ENCODE assay signal across 8 mouse cellular contexts in the genomic region with DNA sequence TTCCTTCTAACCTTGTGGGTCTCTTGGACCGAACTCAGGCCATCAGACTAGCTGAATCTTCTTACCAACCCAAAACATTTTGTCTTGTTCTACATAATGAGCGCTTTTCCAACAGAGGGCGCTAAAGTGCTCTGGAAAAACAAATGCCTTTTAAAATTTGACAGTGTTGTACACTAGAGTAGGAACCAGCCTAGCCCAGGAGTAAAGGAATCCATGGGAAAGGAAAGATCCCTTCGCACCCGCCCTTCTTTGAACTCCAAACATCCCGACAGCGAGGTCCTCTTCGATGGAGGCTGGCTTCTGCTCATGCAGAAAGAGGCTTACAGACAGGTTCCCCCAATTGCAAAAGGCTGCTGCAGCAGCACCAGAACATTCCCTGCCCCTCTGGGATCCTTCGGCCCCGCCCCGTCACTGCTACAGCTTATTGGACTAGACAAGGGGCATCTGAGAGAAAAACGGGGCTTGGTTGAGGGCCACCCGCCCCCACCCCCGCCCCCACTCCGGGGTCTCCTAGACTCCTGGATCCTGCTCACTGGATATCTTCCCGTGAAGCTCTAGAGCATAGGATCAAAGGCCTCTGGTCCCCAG. TPM values are rescaled to one million over a fixed set of nuclear protein-coding genes. Genes with fewer than 3 reads are reported as not detected.
A peak's percentile ranks its signal among the peaks of the same experiment; 100 is the strongest.
DNase-seq lines count a peak whose midpoint lies in the region; ATAC-seq and TF ChIP-seq lines count a peak whose summit lies in the region.
"Had no signal": no experiment of that assay in that cellular context is flagged by ENCODE, and none has a peak within 500 bp of the region (broad histone marks: within the 10 kb centered on the region; RNA-seq: fewer than 3 reads in every experiment).

No protein-coding gene starts in this region.

- no peak overlapping the region for H3K27ac ChIP-seq in MEL (ENCODE audit: control insufficient read depth, low read depth, low read length)
- H3K27ac ChIP-seq in forebrain, embryonic 12.5 days, result no peak overlapping the region
- no peak overlapping the region for H3K27ac ChIP-seq in hindbrain, embryonic 10.5 days
- no peak overlapping the region for H3K27ac ChIP-seq in small intestine, adult 2 months (ENCODE audit: insufficient read depth, low read depth, low read length)

- H3K36me3 ChIP-seq in MEL (ENCODE audit: control insufficient read depth in 1 of 2, insufficient read depth in 2 of 2, low read length in 2 of 2), result peaks cover 0 to 10% of the 10 kb centered on the region in 2 experiments; a peak in 2 of 4 replicates
- no peaks in the 10 kb centered on the region for H3K36me3 ChIP-seq in forebrain, embryonic 12.5 days (replicated peaks)
- no peaks in the 10 kb centered on the region for H3K36me3 ChIP-seq in hindbrain, embryonic 10.5 days
- no peaks in the 10 kb centered on the region for H3K36me3 ChIP-seq in small intestine, adult 2 months (ENCODE audit: control insufficient read depth, insufficient read depth, low read length)

- peak; percentile 90 for DNase-seq in MEL (ENCODE audit: low read depth, low spot score)
- peak; percentile 93 for DNase-seq in brain, embryonic 14.5 days (ENCODE audit: low read depth)
- DNase-seq in hindbrain, embryonic 10.5 days (ENCODE audit: low spot score), result peak; percentile 58
- peak; percentile 86 for DNase-seq in layer of hippocampus, adult 9-10 months (ENCODE audit: low spot score)
- peak; percentile 94 for DNase-seq in lung, postnatal 36 days

- H3K4me1 ChIP-seq in MEL (ENCODE audit: control insufficient read depth in 1 of 2, insufficient read depth in 2 of 2, low read length in 2 of 2), result peaks cover 8 to 25% of the 10 kb centered on the region in 2 experiments; a peak in 3 of 4 replicates
- H3K4me1 ChIP-seq in forebrain, embryonic 12.5 days, result peaks cover 18% of the 10 kb centered on the region
- peaks cover 26% of the 10 kb centered on the region for H3K4me1 ChIP-seq in hindbrain, embryonic 10.5 days (replicated peaks)
- peaks cover 5% of the 10 kb centered on the region for H3K4me1 ChIP-seq in small intestine, adult 2 months (ENCODE audit: control insufficient read depth, insufficient read depth, insufficient read length, low read length)

- 27% methylated on average over 16 of the region's 16 CpGs for WGBS in forebrain, embryonic 12.5 days
- 35% methylated on average over 16 of the region's 16 CpGs for WGBS in hindbrain, embryonic 10.5 days
- WGBS in small intestine, adult 2 months, result 29% methylated on average over 16 of the region's 16 CpGs

- no peak for TF ChIP-seq POLR2A in MEL (IDR thresholded peaks at IDR 0.05; ENCODE audit: control insufficient read depth in 1 of 2, insufficient read depth in 1 of 2, low read depth in 1 of 2, low read length in 2 of 2, poor library complexity in 1 of 2)
- TF ChIP-seq POLR2A in brain, embryonic 14.5 days (IDR thresholded peaks at IDR 0.05; ENCODE audit: borderline replicate concordance, extremely low read depth, insufficient read depth, insufficient read length, poor library complexity, severe bottlenecking), result no peak
- TF ChIP-seq POLR2A in small intestine, adult 2 months (IDR thresholded peaks at IDR 0.05; ENCODE audit: low read depth, low read length), result no peak

- no peaks in the 10 kb centered on the region for H3K27me3 ChIP-seq in MEL (ENCODE audit: control insufficient read depth in 1 of 2, insufficient read depth in 2 of 2, low read length in 2 of 2)
- peaks cover 33% of the 10 kb centered on the region for H3K27me3 ChIP-seq in forebrain, embryonic 12.5 days
- peaks cover 27% of the 10 kb centered on the region for H3K27me3 ChIP-seq in hindbrain, embryonic 10.5 days (ENCODE audit: insufficient read depth, poor library complexity, severe bottlenecking)
- no peaks in the 10 kb centered on the region for H3K27me3 ChIP-seq in small intestine, adult 2 months (ENCODE audit: control insufficient read depth, insufficient read depth, low read length)

- H3K4me3 ChIP-seq in MEL (ENCODE audit: control insufficient read depth in 1 of 2, insufficient read depth in 1 of 2, low read depth in 2 of 2, low read length in 2 of 2), result peak overlapping the region in 1 of 2 experiments; percentile 3; a peak in 2 of 4 replicates
- H3K4me3 ChIP-seq in forebrain, embryonic 12.5 days (replicated peaks), result no peak overlapping the region
- no peak overlapping the region for H3K4me3 ChIP-seq in hindbrain, embryonic 10.5 days
- no peak overlapping the region for H3K4me3 ChIP-seq in small intestine, adult 2 months (ENCODE audit: low read depth, low read length)

- H3K4me2 ChIP-seq in forebrain, embryonic 12.5 days, result no peak overlapping the region

- TF ChIP-seq RAD21 in MEL (IDR thresholded peaks at IDR 0.05; ENCODE audit: low read depth, low read length), result peak; percentile 93

- H3K9ac ChIP-seq in MEL (ENCODE audit: control insufficient read depth, low read depth, low read length, poor library complexity, severe bottlenecking), result no peak overlapping the region
- no peak overlapping the region for H3K9ac ChIP-seq in forebrain, embryonic 12.5 days

- peak; percentile 39; the same call in 1 of the 2 replicates for ATAC-seq in forebrain, embryonic 12.5 days (ENCODE audit: low FRiP score)

- no peak for TF ChIP-seq EP300 in MEL (IDR thresholded peaks at IDR 0.05; ENCODE audit: low read depth in 1 of 2, low read length in 2 of 2)

- H3K79me2 ChIP-seq in MEL (ENCODE audit: control insufficient read depth, insufficient read depth, low read length, poor library complexity), result no peaks in the 10 kb centered on the region; the same call in 1 of the 2 replicates

- H3K9me3 ChIP-seq in MEL (replicated peaks; ENCODE audit: insufficient read depth, low read length), result no peaks in the 10 kb centered on the region
- no peaks in the 10 kb centered on the region for H3K9me3 ChIP-seq in forebrain, embryonic 12.5 days
- no peaks in the 10 kb centered on the region for H3K9me3 ChIP-seq in hindbrain, embryonic 10.5 days

- TF ChIP-seq CTCF in MEL (IDR thresholded peaks at IDR 0.05 in 2 of 3, conservative IDR thresholded peaks at IDR 0.05 in 1 of 3; ENCODE audit: control insufficient read depth in 1 of 3, insufficient read depth in 1 of 3, low read depth in 2 of 3, low read length in 3 of 3, poor library complexity in 1 of 3, severe bottlenecking in 1 of 3), result peak; percentile 11 to 92 (median 82); a peak in 4 of 6 replicates
- TF ChIP-seq CTCF in brain, embryonic 14.5 days (IDR thresholded peaks at IDR 0.05; ENCODE audit: borderline replicate concordance, extremely low read depth, insufficient read depth, insufficient read length), result peak; percentile 45; the same call in 1 of the 2 replicates
- peak; percentile 46; the same call in 1 of the 2 replicates for TF ChIP-seq CTCF in small intestine, adult 2 months (IDR thresholded peaks at IDR 0.05; ENCODE audit: extremely low read depth, insufficient read length, insufficient replicate concordance, low read depth, low read length)

TF ChIP-seq in MEL, 35 proteins besides CTCF, POLR2A, EP300 and RAD21 (continues in another document):
- no peak for TF ChIP-seq NRF1 (IDR thresholded peaks at IDR 0.05; ENCODE audit: insufficient read depth, low read depth, low read length, poor library complexity, severe bottlenecking)
- TF ChIP-seq BHLHE40 (IDR thresholded peaks at IDR 0.05; ENCODE audit: borderline replicate concordance, low read depth, low read length), result peak; percentile 28; the same call in 1 of the 2 replicates
- no peak for TF ChIP-seq MAFK (IDR thresholded peaks at IDR 0.05; ENCODE audit: borderline replicate concordance, low read depth, low read length)
- TF ChIP-seq POLR2AphosphoS2 (IDR thresholded peaks at IDR 0.05; ENCODE audit: low read length), result no peak
- TF ChIP-seq SIN3A (IDR thresholded peaks at IDR 0.05; ENCODE audit: low read length), result peak; percentile 75
- TF ChIP-seq ELF1 (IDR thresholded peaks at IDR 0.05; ENCODE audit: low read depth, low read length), result no peak
- no peak for TF ChIP-seq MYB (IDR thresholded peaks at IDR 0.05; ENCODE audit: low read depth, low read length)
- TF ChIP-seq TAL1 (IDR thresholded peaks at IDR 0.05; ENCODE audit: low read length), result no peak
- no peak for TF ChIP-seq POLR2AphosphoS5 (IDR thresholded peaks at IDR 0.05; ENCODE audit: borderline replicate concordance, low read depth, low read length)
- no peak for TF ChIP-seq MAZ (IDR thresholded peaks at IDR 0.05; ENCODE audit: low read depth, low read length)
- TF ChIP-seq JUND (IDR thresholded peaks at IDR 0.05; ENCODE audit: low read depth, low read length), result no peak
- peak; percentile 60 for TF ChIP-seq ZNF384 (IDR thresholded peaks at IDR 0.05; ENCODE audit: low read depth, low read length)
- no peak for TF ChIP-seq TBP (IDR thresholded peaks at IDR 0.05; ENCODE audit: low read depth, low read length)
- TF ChIP-seq RCOR1 (IDR thresholded peaks at IDR 0.05; ENCODE audit: low read depth, low read length), result no peak; the same call in 1 of the 2 replicates
- no peak for TF ChIP-seq GATA1 (IDR thresholded peaks at IDR 0.05; ENCODE audit: low read depth, low read length)
- TF ChIP-seq GABPA (IDR thresholded peaks at IDR 0.05; ENCODE audit: low read depth, low read length), result no peak

RNA-seq across cellular contexts. Expression of gene Ccdc63, which starts 11.5 kb away (rescaled TPM):
- total RNA-seq in MEL (2012; rRNA removed), result 1.4 and 1.6 TPM in 2 replicates
- polyA plus RNA-seq in MEL (2012; ENCODE audit: insufficient read depth in 1 of 2, insufficient read length in 2 of 2, low read depth in 1 of 2, low replicate concordance in 2 of 2, missing spikeins in 1 of 2), result 1 to 10 TPM in 1 of 2 experiments, not detected in 1; 4.7 TPM
- polyA plus RNA-seq in brain, embryonic 14.5 days (2012; rRNA removed), result 0.07 and 0.24 TPM in 2 replicates
- not detected in 2 replicates for polyA plus RNA-seq in forebrain, embryonic 12.5 days (2016; fragmentation: Nextera tagmentation; extraction: Ambion mirVana)
- polyA plus RNA-seq in hindbrain, embryonic 10.5 days (2016; fragmentation: Nextera tagmentation; extraction: Ambion mirVana), result 0.12 TPM in 1 of 2 replicates, not detected in the other
- 0.10 TPM in 1 of 2 replicates, not detected in the other for polyA plus RNA-seq in small intestine, adult 2 months (2012; rRNA removed)
- polyA plus RNA-seq: large intestine, adult 2 months had no signal

RNA-seq across cellular contexts. Expression of gene Myl2, which starts 28.4 kb away (rescaled TPM):
- 0.35 and 0.75 TPM in 2 replicates for total RNA-seq in MEL (2012; rRNA removed)
- polyA plus RNA-seq in MEL (2012; ENCODE audit: insufficient read depth in 1 of 2, insufficient read length in 2 of 2, low read depth in 1 of 2, low replicate concordance in 2 of 2, missing spikeins in 1 of 2), result under 1 TPM in 1 of 2 experiments, not detected in 1; 0.54 TPM
- polyA plus RNA-seq in brain, embryonic 14.5 days (2012; rRNA removed), result 0.26 and 0.32 TPM in 2 replicates
- polyA plus RNA-seq in forebrain, embryonic 12.5 days (2016; fragmentation: Nextera tagmentation; extraction: Ambion mirVana), result 1.5 and 2.5 TPM in 2 replicates
- polyA plus RNA-seq in hindbrain, embryonic 10.5 days (2016; fragmentation: Nextera tagmentation; extraction: Ambion mirVana), result 0.59 and 1.4 TPM in 2 replicates
- polyA plus RNA-seq in small intestine, adult 2 months (2012; rRNA removed), result not detected in 2 replicates

RNA-seq across cellular contexts. Expression of gene Ppp1cc, which starts 28.9 kb away (rescaled TPM):
- total RNA-seq in MEL (2012; rRNA removed), result 305 and 329 TPM in 2 replicates
- 100 to 1,000 TPM in 1 of 2 experiments, not detected in 1; 420 TPM for polyA plus RNA-seq in MEL (2012; ENCODE audit: insufficient read depth in 1 of 2, insufficient read length in 2 of 2, low read depth in 1 of 2, low replicate concordance in 2 of 2, missing spikeins in 1 of 2)
- 270 and 345 TPM in 2 replicates for polyA plus RNA-seq in brain, embryonic 14.5 days (2012; rRNA removed)
- 324 and 337 TPM in 2 replicates for polyA plus RNA-seq in forebrain, embryonic 12.5 days (2016; fragmentation: Nextera tagmentation; extraction: Ambion mirVana)
- 311 and 319 TPM in 2 replicates for polyA plus RNA-seq in hindbrain, embryonic 10.5 days (2016; fragmentation: Nextera tagmentation; extraction: Ambion mirVana)
- polyA plus RNA-seq in small intestine, adult 2 months (2012; rRNA removed), result 31.4 and 58.9 TPM in 2 replicates
